Mouse (Mus musculus): ENCODE data around the gene Fam208b.

GRCm38 (mm10) chr13:3627139-3627538 lies 16.2 kb upstream of the Fam208b start:
- TF ChIP-seq POLR2A (IDR thresholded peaks at IDR 0.05; ENCODE audit: low read depth, low read length) (no peak), CTCF (IDR thresholded peaks at IDR 0.05; ENCODE audit: extremely low read depth, insufficient read length, insufficient replicate concordance, low read depth, low read length) (no peak)
